Mouse (Mus musculus) liver, adult 2 months (tissue): ENCODE results near the gene Sema6b.

Experiments used
- CTCF ChIP-seq: fragments of 200-500 bp; IDR thresholded peaks from 2 replicates; pipeline ENCODE4 v1.5.1; 2011; ENCODE audit warnings: low read depth, low read length, control low read depth
- POLR2A ChIP-seq: fragments of 200-500 bp; IDR thresholded peaks from 2 replicates; pipeline ENCODE4 v1.6.1; 2011; ENCODE audit warnings: low read length, control low read depth; ENCODE audit not compliant: insufficient read depth; ENCODE audit errors: extremely low read depth

DNA sequence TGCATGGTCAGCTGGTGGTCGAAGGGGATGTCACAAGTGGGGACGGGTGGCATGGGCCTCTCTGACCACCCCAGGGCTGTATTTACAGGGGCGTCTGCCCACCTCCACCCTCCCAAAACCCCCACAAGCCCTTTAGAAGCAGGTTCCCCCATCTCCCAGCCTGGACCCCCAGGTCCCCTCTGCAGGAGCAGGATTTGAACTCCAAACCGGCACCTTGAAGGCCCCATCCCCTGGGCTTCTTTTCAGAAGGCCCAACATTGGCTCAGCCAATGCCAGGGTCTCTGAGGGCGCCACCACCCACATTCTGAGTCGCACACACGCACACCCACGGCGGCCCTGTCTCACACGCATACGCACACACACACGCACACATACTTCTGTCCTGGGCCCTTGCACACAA lies 17.0 kb downstream of the Sema6b start:
- TF ChIP-seq CTCF = no peak
- TF ChIP-seq POLR2A = no peak
